Mouse (Mus musculus) liver, embryonic 12.5 days (tissue): ENCODE results near the gene Mrps23. TPM values are rescaled to one million over a fixed set of nuclear protein-coding genes. Genes with fewer than 3 reads are reported as not detected.
"Not testable (repeated sequence)": the region's sequence is repeated elsewhere in the genome, so short reads cannot be mapped to it uniquely, and the experiment has no call there.

Experiments used
- ATAC-seq: fragments of 200-750 bp; cut with Nextera tagmentation; 2 replicates; pipeline ENCODE4 v1.8.0; 2017; ENCODE audit warnings: moderate number of reproducible peaks, mild to moderate bottlenecking, moderate library complexity
- H3K27ac ChIP-seq: fragments of 300-500 bp; sonication (generic); 2 replicates; pipeline ENCODE4 v1.5.1; 2016; ENCODE audit warnings: mild to moderate bottlenecking
- H3K27me3 ChIP-seq: fragments of 300-500 bp; sonication (generic); replicated peaks from 2 replicates; pipeline ENCODE4 v1.6.1; 2016; ENCODE audit warnings: mild to moderate bottlenecking, moderate library complexity
- H3K36me3 ChIP-seq: fragments of 300-500 bp; sonication (generic); 2 replicates; pipeline ENCODE4 v1.6.1; 2016; ENCODE audit warnings: mild to moderate bottlenecking, moderate library complexity
- H3K4me1 ChIP-seq: fragments of 300-500 bp; sonication (generic); 2 replicates; pipeline ENCODE4 v1.6.1; 2016
- H3K4me2 ChIP-seq: fragments of 300-500 bp; sonication (generic); 2 replicates; pipeline ENCODE4 v1.6.1; 2016; ENCODE audit warnings: mild to moderate bottlenecking, moderate library complexity
- H3K4me3 ChIP-seq: fragments of 300-500 bp; sonication (generic); 2 replicates; pipeline ENCODE4 v1.5.1; 2016; ENCODE audit warnings: mild to moderate bottlenecking, moderate library complexity
- H3K9ac ChIP-seq: fragments of 300-500 bp; sonication (generic); 2 replicates; pipeline ENCODE4 v1.6.1; 2016; ENCODE audit warnings: mild to moderate bottlenecking, moderate library complexity
- H3K9me3 ChIP-seq: fragments of 300-500 bp; sonication (generic); replicated peaks from 2 replicates; pipeline ENCODE4 v1.6.1; 2016; ENCODE audit warnings: mild to moderate bottlenecking, moderate library complexity
- WGBS: fragments of 180-500 bp; shearing (Covaris S2); methylation state at CpG from one replicate; pipeline ENCODE4 v1.1.7; 2016; ENCODE audit not compliant: insufficient replicate concordance; 5-methylcytosine and 5-hydroxymethylcytosine counted together
- polyA plus RNA-seq: library from polyadenylated mRNA; unstranded; fragments of >200 nt; fragmentation: Nextera tagmentation; extraction: Ambion mirVana; gene quantifications from 2 replicates; pipeline ENCODE4 v1.2.1, GENCODE M21; 2016

Mrps23 gene
- polyA plus RNA-seq, 1 experiment from 2014 or later, result 47.6 TPM

GRCm38 (mm10) chr11:88184632-88185180 lies 19.5 kb upstream of the Mrps23 start:
- 43% methylated on average over 17 of the region's 17 CpGs for WGBS
- H3K27ac ChIP-seq, result no peak overlapping the region
- H3K36me3 ChIP-seq, result no peaks in the 10 kb centered on the region
- H3K4me2 ChIP-seq, result no peak overlapping the region
- H3K9me3 ChIP-seq, result no peaks in the 10 kb centered on the region
- H3K4me1 ChIP-seq, result peaks cover 38% of the 10 kb centered on the region
- no peak overlapping the region for H3K4me3 ChIP-seq
- no peak for ATAC-seq
- no peak overlapping the region for H3K9ac ChIP-seq
- H3K27me3 ChIP-seq, result peaks cover 64% of the 10 kb centered on the region

- Histone ChIP-seq H3K27ac (no peak overlapping the region), H3K9me3 (no peaks in the 10 kb centered on the region), H3K4me1 (peaks cover 23% of the 10 kb centered on the region), H3K4me2 (no peak overlapping the region), H3K9ac (no peak overlapping the region), H3K4me3 (no peak overlapping the region), H3K36me3 (no peaks in the 10 kb centered on the region), H3K27me3 (peaks cover 71% of the 10 kb centered on the region)
- 76% methylated on average over 14 of the region's 14 CpGs for WGBS
- ATAC-seq, result no peak
Observed at GRCm38 (mm10) chr11:88186078-88186946, 17.9 kb upstream of the Mrps23 start.

- Histone ChIP-seq H3K36me3 (no peaks in the 10 kb centered on the region), H3K9ac (no peak overlapping the region), H3K4me3 (no peak overlapping the region), H3K4me2 (0 out of 2 replicates have a peak overlapping the region, but pooled peaks have one; percentile 60), H3K9me3 (no peaks in the 10 kb centered on the region), H3K27me3 (peaks cover 72% of the 10 kb centered on the region), H3K4me1 (peaks cover 17% of the 10 kb centered on the region), H3K27ac (no peak overlapping the region)
- ATAC-seq, result no peak
- 54% methylated on average over 2 of the region's 2 CpGs for WGBS
Observed at GRCm38 (mm10) chr11:88186947-88187243, 17.3 kb upstream of the Mrps23 start.

DNA sequence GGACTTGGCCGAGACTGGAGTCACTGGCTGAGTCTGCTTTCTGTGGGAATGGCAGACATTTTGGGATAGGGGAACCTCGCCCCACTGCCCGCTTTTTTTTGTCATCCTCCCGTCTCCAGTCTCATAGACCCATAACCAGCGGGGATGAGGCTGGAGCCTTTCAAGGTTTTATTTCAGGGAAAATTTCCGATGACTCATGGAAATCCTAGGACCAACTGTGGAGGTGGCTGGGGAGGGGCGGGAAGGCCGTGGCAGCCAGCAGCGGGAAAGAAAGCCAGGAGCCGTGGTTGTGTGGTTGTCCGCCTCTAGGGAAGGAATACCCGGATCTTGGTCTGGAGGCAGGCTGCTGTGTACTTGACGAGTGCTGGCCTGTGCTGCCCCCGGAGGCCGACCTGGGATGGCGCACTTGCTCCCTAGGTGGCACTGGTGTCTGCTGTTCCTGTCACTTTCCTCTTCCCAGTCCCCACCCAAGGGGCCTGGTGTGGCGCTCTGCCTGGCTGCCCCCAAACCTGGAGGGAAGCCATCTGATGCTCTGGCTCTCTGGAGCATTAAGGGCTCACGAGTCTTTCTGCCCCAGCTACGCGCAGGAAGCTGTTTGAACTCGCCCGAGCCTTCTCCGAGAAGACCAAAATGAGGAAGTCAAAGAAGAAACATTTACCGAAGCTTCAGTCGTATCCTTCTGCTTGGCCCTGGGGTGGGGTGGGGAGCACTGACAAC lies 16.6 kb upstream of the Mrps23 start:
- peak; percentile 74 for ATAC-seq
- no peak overlapping the region for H3K27ac ChIP-seq

DNA sequence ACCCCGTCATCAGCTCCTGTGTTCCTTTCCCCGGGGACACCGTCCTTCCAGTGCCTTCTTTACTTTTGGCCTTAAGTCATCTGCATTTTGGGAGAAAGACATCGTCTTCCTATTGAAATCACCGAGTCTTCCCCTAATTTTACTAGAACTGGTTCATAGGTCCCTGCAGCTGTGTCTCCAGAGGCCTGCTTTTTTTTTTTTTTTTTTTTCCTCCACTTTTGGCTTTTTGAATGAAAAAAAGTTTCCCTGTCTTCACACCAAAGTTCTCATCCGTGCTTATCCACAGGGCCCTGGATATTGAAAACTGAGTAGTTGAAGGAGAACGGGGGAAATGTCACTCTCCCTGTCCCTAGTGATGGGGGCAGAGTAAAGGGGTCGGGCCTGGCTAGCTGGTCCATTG lies 16.0 kb upstream of the Mrps23 start:
- WGBS, result 33% methylated on average over 8 of the region's 8 CpGs
- Histone ChIP-seq H3K4me2 (peak overlapping the region; percentile 60), H3K27me3 (peaks cover 73% of the 10 kb centered on the region), H3K36me3 (no peaks in the 10 kb centered on the region), H3K9me3 (no peaks in the 10 kb centered on the region), H3K4me1 (peaks cover 21% of the 10 kb centered on the region), H3K9ac (no peak overlapping the region), H3K4me3 (peak overlapping the region; percentile 40; the same call in 1 of the 2 replicates), H3K27ac (no peak overlapping the region)
- ATAC-seq, result no peak

More for the DNA sequence above, 16.6 kb upstream of the Mrps23 start:
- 11% methylated on average over 25 of the region's 25 CpGs for WGBS
- Histone ChIP-seq H3K9ac (peak overlapping the region; percentile 39), H3K4me3 (peak overlapping the region; percentile 40), H3K4me1 (peaks cover 17% of the 10 kb centered on the region), H3K4me2 (peak overlapping the region; percentile 60), H3K36me3 (no peaks in the 10 kb centered on the region), H3K27me3 (peaks cover 73% of the 10 kb centered on the region), H3K9me3 (no peaks in the 10 kb centered on the region)

GRCm38 (mm10) chr11:88188635-88189034 lies 15.6 kb upstream of the Mrps23 start:
- peaks cover 76% of the 10 kb centered on the region for H3K27me3 ChIP-seq
- 67% methylated on average over 7 of the region's 7 CpGs for WGBS
- no peak overlapping the region for H3K27ac ChIP-seq
- no peak for ATAC-seq
- no peak overlapping the region for H3K9ac ChIP-seq
- H3K4me1 ChIP-seq, result peaks cover 25% of the 10 kb centered on the region
- H3K4me3 ChIP-seq, result no peak overlapping the region
- no peak overlapping the region for H3K4me2 ChIP-seq
- no peaks in the 10 kb centered on the region for H3K9me3 ChIP-seq
- no peaks in the 10 kb centered on the region for H3K36me3 ChIP-seq

DNA sequence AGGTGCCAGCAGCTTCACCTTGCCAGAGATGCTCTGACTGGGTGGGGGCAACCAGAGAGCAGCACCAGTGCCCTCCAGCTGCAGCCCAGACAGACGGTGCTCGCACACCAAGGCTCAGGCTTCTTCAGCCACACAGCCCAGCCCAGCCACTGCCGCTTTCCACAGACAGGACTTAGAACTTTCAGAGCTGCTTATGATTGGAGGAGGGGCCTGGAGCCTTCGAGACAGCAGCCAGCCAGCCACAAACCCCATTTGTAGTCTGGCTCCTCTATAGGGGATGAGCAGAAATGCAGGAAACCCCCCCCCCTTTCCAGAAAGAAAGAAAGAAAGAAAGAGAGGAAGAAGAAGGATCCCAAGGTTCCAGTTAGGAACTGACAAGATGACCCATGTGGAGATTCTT lies 11.6 kb upstream of the Mrps23 start:
- Histone ChIP-seq H3K4me3 (no peak overlapping the region), H3K4me1 (peaks cover 18% of the 10 kb centered on the region), H3K27ac (no peak overlapping the region), H3K9me3 (no peaks in the 10 kb centered on the region), H3K4me2 (no peak overlapping the region), H3K36me3 (no peaks in the 10 kb centered on the region), H3K27me3 (peaks cover 91% of the 10 kb centered on the region), H3K9ac (no peak overlapping the region)
- 9% methylated on average over 4 of the region's 4 CpGs for WGBS
- ATAC-seq, result no peak

GRCm38 (mm10) chr11:88193098-88193823 lies 10.9 kb upstream of the Mrps23 start:
- no peaks in the 10 kb centered on the region for H3K9me3 ChIP-seq
- no peak overlapping the region for H3K9ac ChIP-seq
- WGBS, result 4% methylated on average over 34 of the region's 34 CpGs
- H3K27ac ChIP-seq, result no peak overlapping the region
- ATAC-seq, result no peak
- peak overlapping the region; percentile 14; the same call in 1 of the 2 replicates for H3K4me3 ChIP-seq
- H3K27me3 ChIP-seq, result peaks cover 91% of the 10 kb centered on the region
- peak overlapping the region; percentile 43 for H3K4me2 ChIP-seq
- H3K36me3 ChIP-seq, result no peaks in the 10 kb centered on the region
- H3K4me1 ChIP-seq, result peaks cover 13% of the 10 kb centered on the region

GRCm38 (mm10) chr11:88193824-88194696 lies 10.1 kb upstream of the Mrps23 start:
- Histone ChIP-seq H3K27me3 (peaks cover 91% of the 10 kb centered on the region), H3K9ac (no peak overlapping the region)

DNA sequence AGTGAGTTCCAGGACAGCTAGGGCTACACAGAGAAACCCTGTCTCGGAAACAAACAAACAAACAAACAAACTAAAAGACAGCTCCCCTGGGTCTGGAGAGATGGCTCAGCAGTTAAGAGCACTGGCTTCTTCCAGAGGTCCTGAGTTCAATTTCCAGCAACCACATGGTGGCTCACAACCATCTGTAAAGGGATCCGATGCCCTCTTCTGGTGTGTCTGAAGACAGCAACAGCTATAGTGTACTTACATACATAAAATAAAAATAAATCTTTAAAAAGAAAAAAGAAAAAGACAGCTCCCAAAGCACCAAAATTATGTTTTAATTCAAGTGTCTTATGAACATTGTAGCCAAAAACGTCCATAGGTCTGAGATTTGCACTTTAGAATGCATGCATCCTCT lies 8.5 kb upstream of the Mrps23 start:
- not testable (repeated sequence) for H3K36me3 ChIP-seq, H3K27ac ChIP-seq, H3K9ac ChIP-seq, ATAC-seq, H3K4me3 ChIP-seq, H3K9me3 ChIP-seq, H3K4me2 ChIP-seq
- peaks cover 94% of the 10 kb centered on the region for H3K27me3 ChIP-seq
- peaks cover 13% of the 10 kb centered on the region for H3K4me1 ChIP-seq
- WGBS, result 62% methylated on average over 3 of the region's 3 CpGs

More at GRCm38 (mm10) chr11:88193824-88194696, 10.1 kb upstream of the Mrps23 start:
- H3K4me1 ChIP-seq, result peaks cover 13% of the 10 kb centered on the region
- H3K27ac ChIP-seq, result no peak overlapping the region
- ATAC-seq, result no peak
- no peaks in the 10 kb centered on the region for H3K36me3 ChIP-seq
- WGBS, result 4% methylated on average over 29 of the region's 29 CpGs
- peak overlapping the region; percentile 14; the same call in 1 of the 2 replicates for H3K4me3 ChIP-seq
- H3K4me2 ChIP-seq, result peak overlapping the region; percentile 43
- no peaks in the 10 kb centered on the region for H3K9me3 ChIP-seq

DNA sequence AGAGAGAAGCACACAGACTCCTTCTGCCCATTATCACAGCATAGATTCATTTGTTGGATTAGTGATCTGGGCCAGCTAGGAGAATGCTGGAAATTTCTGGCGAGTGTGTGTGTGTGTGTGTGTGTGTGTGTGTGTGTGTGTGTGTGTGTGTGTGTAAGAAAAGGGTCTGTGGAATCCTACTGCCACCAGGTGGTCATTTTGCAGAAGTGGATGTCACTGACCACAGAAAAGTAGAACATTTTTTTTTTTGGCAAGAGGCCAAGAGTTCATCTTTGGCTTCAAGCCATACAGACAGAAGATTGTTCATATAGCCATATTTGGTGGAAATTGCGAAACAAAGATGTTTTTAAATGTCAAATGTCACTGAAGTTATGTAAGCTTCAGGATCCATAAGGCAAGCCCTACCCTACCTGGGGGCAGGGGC lies 7.0 kb upstream of the Mrps23 start:
- no peak for ATAC-seq
- H3K27me3 ChIP-seq, result peaks cover 86% of the 10 kb centered on the region
- peaks cover 21% of the 10 kb centered on the region for H3K4me1 ChIP-seq
- no peak overlapping the region for H3K27ac ChIP-seq
- H3K9ac ChIP-seq, result no peak overlapping the region
- WGBS, result 7% methylated on average over 2 of the region's 2 CpGs
- no peaks in the 10 kb centered on the region for H3K36me3 ChIP-seq
- no peak overlapping the region for H3K4me2 ChIP-seq
- H3K9me3 ChIP-seq, result no peaks in the 10 kb centered on the region
- no peak overlapping the region for H3K4me3 ChIP-seq
